Mouse (Mus musculus): ENCODE measurements around the gene Gm28897. TPM values are rescaled to one million over a fixed set of nuclear protein-coding genes. Genes with fewer than 3 reads are reported as not detected.
"Not testable (repeated sequence)": the region's sequence is repeated elsewhere in the genome, so short reads cannot be mapped to it uniquely, and the experiment has no call there.

The Gm28897 gene
- polyA plus RNA-seq (2012; rRNA removed), result not detected in 2 replicates

GRCm38 (mm10) chrY:80926695-80927094, at the start of gene Gm28897:
Gene Gm28897, plus strand, starts transcription at chrY:80926995.
- not testable (repeated sequence) for DNase-seq (ENCODE audit: low read depth)
